Mouse (Mus musculus) thymus, postnatal 36 days (tissue): ENCODE measurements around the gene Adk.
A peak's percentile ranks its signal among the peaks of the same experiment; 100 is the strongest.
"Not testable (repeated sequence)": the region's sequence is repeated elsewhere in the genome, so short reads cannot be mapped to it uniquely, and the experiment has no call there.

Source experiments
- DNase-seq, 2 experiments: peaks; one replicate each; pipeline ENCODE4 v3.0.0; 2022; ENCODE audit warnings: mixed read lengths in 2 of 2

Adk gene

DNA sequence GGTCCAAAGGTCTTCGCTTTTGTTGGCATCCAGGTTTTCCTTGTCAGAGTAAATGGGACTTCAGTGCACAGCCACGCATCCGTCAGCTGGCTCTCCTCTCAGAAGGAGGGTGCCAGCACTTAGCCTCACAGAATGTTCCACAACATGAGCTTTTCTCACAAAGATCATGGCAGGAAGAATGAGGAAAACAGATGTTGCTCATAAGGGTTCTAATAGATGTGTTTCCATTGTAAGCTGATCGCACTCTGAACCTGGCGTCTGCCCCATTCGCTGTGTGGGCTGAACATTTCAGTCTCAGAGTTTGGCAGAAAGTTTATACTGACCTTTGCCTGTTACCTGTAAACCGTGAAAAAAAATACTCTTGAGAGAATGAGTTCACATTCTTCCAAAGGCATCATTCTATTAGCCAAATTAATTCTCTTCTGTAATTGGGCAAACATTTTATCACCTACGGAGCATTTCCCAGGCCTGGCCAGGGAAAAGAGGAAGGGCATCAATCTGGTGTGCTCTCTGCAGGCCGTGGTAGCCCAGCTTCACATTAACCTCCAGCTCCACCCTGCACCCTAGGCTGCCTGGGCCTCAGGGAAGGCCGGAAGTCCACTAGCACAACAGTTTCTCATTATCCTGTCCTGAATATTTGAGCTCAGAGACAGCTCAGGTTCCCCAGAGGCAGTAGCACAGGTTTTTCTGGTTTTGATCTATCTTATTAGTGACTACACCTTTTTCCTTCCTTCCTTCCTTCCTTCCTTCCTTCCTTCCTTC is 389.6 kb downstream of the Adk start:
- DNase-seq, result no peak

GRCm38 (mm10) chr14:21452581-21452980 is 400.2 kb downstream of the Adk start:
- DNase-seq, result no peak

DNA sequence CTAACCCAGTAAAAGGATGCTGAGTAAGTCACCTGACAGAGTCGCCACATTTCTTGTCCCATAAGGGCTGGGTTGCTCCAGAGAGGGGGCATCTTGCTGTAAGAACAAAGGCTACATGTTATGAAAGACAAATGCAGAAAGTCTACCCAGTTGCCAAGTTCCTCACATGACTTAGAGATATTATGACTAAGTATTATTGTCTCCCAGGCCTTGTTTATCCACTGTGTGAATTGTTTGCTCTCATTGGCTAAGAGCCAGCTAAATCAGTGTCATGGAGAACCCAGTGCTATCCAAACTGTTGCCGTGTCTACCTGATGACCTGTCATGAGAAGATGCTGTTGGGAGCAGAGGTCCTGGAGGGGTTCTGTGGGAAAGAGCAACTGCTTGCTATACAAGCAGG is 401.5 kb downstream of the Adk start:
- no peak for DNase-seq

DNA sequence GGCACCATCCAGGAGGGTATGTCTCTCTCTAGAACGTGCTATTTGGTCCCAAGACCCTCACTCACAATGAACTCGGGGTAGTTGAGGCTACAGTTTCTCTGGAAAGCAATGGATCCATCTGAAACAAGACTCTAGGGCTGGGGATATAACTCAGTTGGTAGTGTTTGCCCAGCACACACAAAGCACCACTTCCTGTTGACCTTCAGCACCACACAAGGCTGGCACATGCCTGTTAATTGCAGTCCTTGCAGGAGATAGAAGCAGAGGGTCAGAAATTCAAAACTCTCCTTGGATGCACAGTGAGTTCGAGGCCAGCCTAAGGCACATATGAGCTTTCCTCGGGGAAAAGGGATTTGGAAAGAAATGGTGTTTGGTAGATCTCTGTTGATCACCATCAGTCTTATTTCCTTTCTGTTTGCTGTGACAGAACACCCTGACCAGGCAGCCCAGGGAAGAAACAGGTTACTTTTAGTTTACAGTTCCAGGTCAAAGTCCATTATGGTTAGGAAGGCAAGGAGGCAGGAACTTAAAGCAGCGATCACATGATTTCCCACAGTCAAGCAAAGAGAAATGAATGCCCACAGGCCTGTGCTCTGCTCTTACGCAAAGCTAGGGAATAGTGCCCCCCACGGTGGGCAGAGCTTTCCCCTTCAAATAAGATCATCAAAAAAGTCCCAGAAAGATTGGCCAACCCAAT is 403.4 kb downstream of the Adk start:
- DNase-seq, result no peak

GRCm38 (mm10) chr14:21456526-21456925 is 404.2 kb downstream of the Adk start:
- DNase-seq, result no peak

DNA sequence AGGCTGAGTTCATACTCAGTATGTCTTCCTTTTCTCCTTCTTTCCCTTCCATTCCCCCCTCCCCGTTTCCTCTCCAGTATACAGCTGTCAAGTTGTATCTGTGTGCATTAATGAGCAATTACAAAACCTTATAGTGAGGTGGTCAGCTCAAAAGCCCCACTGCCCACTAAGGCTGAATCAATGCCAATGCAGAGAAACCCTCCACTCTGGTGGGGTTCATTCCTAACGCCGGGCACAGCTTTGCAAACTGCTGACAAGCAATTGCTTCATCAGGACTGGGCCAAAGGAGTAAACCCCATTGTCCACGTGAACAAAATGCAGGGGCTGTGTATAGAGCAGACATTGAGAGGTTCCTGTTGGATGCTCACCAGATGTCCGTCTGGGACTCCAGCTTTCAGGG is 405.5 kb downstream of the Adk start:
- DNase-seq, result no peak

GRCm38 (mm10) chr14:21458696-21459095 is 406.3 kb downstream of the Adk start:
- DNase-seq, result no peak

GRCm38 (mm10) chr14:21459163-21459562 is 406.8 kb downstream of the Adk start:
- DNase-seq, result no peak

DNA sequence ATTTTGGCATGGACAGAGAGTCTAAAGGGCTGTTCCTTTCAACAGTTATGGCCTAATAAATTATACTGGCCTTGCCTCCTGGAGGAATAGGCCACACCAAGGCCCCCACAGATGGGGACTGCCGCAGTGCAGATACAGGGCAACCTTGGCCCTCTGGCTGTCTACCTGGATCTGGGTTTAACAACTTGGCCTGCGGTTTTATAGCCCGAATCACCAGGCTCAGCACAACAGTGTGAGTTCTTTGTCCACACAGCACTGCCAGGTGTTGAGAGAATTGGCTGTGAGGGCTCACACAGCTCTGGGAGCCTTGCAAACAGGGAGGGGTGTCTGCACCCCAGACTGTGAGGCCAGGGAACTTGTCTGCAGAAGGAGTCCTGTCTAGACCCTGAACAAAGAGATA is 410.0 kb downstream of the Adk start:
- no peak for DNase-seq

GRCm38 (mm10) chr14:21463117-21463712 is 410.8 kb downstream of the Adk start:
- DNase-seq, result no peak

- DNase-seq, result peak in 1 of 2 experiments; percentile 16
Observed at GRCm38 (mm10) chr14:21470386-21470785, 418.0 kb downstream of the Adk start.

- no peak for DNase-seq
Observed at GRCm38 (mm10) chr14:21471975-21472374, 419.6 kb downstream of the Adk start.

- not testable (repeated sequence) for DNase-seq
Observed at GRCm38 (mm10) chr14:21474593-21475132, 422.3 kb downstream of the Adk start.

- no peak for DNase-seq
Observed at GRCm38 (mm10) chr14:21477181-21477580, 424.8 kb downstream of the Adk start.

DNA sequence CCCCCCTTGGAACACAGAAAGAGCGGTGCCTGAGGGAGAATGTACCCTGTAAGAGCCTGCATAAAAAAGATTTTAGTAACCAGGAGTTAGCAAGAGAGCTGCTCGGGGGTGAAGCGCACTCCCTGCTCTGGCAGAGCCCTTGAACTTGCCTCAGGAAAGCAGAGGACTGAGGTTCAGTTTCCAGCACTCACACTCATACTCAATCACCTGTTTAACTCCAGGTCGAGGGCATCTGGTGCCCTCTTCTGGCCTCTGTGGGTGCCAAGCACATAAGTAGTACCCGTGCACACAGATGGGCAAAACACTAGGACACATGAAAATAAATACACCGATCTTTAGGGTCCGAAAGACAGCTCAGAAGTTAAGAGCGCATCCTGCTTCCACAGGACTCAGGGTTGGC is 427.2 kb downstream of the Adk start:
- DNase-seq, result no peak

- DNase-seq, result no peak
Observed at GRCm38 (mm10) chr14:21480191-21480590, 427.8 kb downstream of the Adk start.

GRCm38 (mm10) chr14:21481231-21481630 is 428.9 kb downstream of the Adk start, which contains the start of gene Kat6b:
TSS of gene Kat6b (plus strand) at chr14:21481434.
- DNase-seq, result no peak

- no peak for DNase-seq
Observed at GRCm38 (mm10) chr14:21484199-21484598, 431.8 kb downstream of the Adk start.

DNA sequence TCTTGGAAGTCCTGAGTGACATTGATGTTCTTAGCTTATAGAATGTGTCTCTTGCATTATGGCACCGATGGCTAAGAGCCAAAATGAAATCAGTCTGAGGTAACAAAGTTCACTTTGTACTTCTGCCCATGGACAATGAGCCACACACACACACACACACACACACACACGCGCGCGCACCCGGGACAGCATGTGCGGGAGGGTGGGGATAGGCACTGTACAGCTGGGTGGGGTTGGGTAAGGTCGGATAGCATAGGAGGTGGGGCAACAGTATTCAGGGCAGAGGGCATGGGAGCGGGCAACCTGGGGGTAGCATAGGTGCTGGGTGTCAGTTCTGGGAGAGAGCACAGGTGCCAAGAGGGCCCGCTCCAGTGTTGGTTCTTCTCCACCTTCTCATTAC is 432.3 kb downstream of the Adk start:
- DNase-seq, result no peak

DNA sequence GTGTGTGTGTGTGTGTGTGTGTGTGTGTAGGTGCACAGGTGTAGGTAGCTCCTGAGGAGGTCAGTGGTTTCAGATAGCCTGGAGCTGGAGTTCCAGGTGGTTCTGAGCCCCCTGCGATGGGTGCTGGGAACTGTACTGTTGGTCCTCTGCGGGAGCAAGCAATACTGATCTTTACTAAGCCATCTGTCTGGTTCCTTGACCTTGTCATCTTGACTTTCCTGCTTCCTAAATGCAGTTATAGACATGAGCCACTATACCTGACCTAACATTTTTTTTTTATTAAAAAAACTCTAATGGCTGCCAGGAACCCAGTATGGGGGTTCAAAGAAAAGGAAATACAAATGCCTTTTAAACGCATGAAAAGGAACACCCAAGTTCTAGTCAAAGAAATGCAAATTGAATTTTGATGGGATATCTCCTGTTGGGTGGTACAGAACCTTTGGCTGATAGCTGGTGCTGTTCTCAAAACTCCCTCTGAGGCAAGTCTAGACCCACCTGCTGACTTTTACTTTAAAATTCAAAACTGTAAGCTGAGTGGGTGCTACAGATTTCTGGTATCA is 433.7 kb downstream of the Adk start:
- DNase-seq, result no peak

DNA sequence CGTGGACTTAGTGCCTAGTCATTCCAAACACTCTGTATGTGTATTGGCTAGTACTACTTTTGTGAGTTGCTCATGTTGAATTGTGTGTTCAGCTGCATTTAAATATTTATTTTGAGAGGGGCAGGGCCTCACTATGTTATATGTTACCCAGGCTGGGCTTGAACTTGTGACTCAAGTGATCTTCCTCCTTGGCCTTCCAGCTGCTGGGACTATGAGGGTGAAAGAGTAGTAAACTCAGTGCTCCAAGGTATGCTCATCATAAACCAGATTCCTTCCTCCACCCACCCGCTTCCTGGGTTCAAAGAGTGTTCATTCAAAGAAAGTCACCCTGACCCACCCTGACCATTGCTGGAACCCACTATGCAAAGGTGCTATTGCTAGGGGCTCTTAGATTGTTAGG is 434.8 kb downstream of the Adk start:
- DNase-seq, result not testable (repeated sequence)

- DNase-seq, result not testable (repeated sequence)
Observed at GRCm38 (mm10) chr14:21488426-21489115, 436.2 kb downstream of the Adk start.

GRCm38 (mm10) chr14:21489116-21489485 is 436.7 kb downstream of the Adk start:
- DNase-seq, result no peak
